Mouse (Mus musculus) midbrain, postnatal 0 days (tissue): ENCODE results near the gene Prkcsh. TPM values are rescaled to one million over a fixed set of nuclear protein-coding genes. Genes with fewer than 3 reads are reported as not detected.

Source experiments
- ATAC-seq: fragments of 200-750 bp; cut with Nextera tagmentation; 2 replicates; pipeline ENCODE4 v1.8.0; 2017; ENCODE audit warnings: moderate number of reproducible peaks, mild to moderate bottlenecking, moderate TSS enrichment, moderate library complexity; ENCODE audit not compliant: low FRiP score
- DNase-seq: peaks from one replicate; pipeline ENCODE4 v3.0.0-alpha.2; 2015; ENCODE audit warnings: low spot score
- H3K27ac ChIP-seq: fragments of 300-500 bp; sonication (generic); 2 replicates; pipeline ENCODE4 v1.5.1; 2014; ENCODE audit warnings: low read depth, mild to moderate bottlenecking, low read length, mixed read lengths
- H3K27me3 ChIP-seq: fragments of 300-500 bp; sonication (generic); 2 replicates; pipeline ENCODE4 v1.6.1; 2014; ENCODE audit warnings: low read length, control low read depth, mixed read lengths; ENCODE audit not compliant: insufficient read depth
- H3K36me3 ChIP-seq: fragments of 300-500 bp; sonication (generic); 2 replicates; pipeline ENCODE4 v1.6.1; 2014; ENCODE audit warnings: low read length, control low read depth, mixed read lengths; ENCODE audit not compliant: insufficient read depth
- H3K4me1 ChIP-seq: fragments of 300-500 bp; sonication (generic); 2 replicates; pipeline ENCODE4 v1.6.1; 2014; ENCODE audit warnings: mild to moderate bottlenecking, control low read depth, antibody characterized with exemption, low read length, mixed read lengths; ENCODE audit not compliant: insufficient read depth
- H3K4me2 ChIP-seq: fragments of 300-500 bp; sonication (generic); 2 replicates; pipeline ENCODE4 v1.6.1; 2014; ENCODE audit warnings: low read depth, mild to moderate bottlenecking, low read length, mixed read lengths; ENCODE audit not compliant: poor library complexity, severe bottlenecking
- H3K4me3 ChIP-seq: fragments of 300-500 bp; sonication (generic); 2 replicates; pipeline ENCODE4 v1.5.1; 2014; ENCODE audit warnings: low read depth, mild to moderate bottlenecking, low read length, moderate library complexity
- H3K9ac ChIP-seq: fragments of 300-500 bp; sonication (generic); replicated peaks from 2 replicates; pipeline ENCODE4 v1.6.1; 2014; ENCODE audit warnings: mild to moderate bottlenecking, low read length, moderate library complexity, mixed read lengths; ENCODE audit not compliant: poor library complexity, severe bottlenecking
- H3K9me3 ChIP-seq: fragments of 300-500 bp; sonication (generic); 2 replicates; pipeline ENCODE4 v1.6.1; 2016; ENCODE audit warnings: low read length, control low read depth
- CTCF ChIP-seq: IDR thresholded peaks from 2 replicates; pipeline ENCODE4 v1.5.1; 2016; ENCODE audit warnings: antibody characterized with exemption, mild to moderate bottlenecking
- WGBS: fragments of 180-500 bp; shearing (Covaris S2); extraction: QIAGEN DNeasy Blood & Tissue Kit; methylation state at CpG from one replicate; pipeline ENCODE4 v1.1.7; 2014; 5-methylcytosine and 5-hydroxymethylcytosine counted together
- polyA plus RNA-seq: library from polyadenylated mRNA; unstranded; fragments of >200 nt; fragmentation: Nextera tagmentation; extraction: Ambion mirVana; gene quantifications from 2 replicates; pipeline ENCODE4 v1.2.1, GENCODE M21; 2015
- total RNA-seq: library from RNA; depleted of rRNA; stranded (reverse); fragments of >200 nt; gene quantifications from 2 replicates; pipeline ENCODE4 v1.2.3, GENCODE M21; 2014; rRNA removed

Prkcsh gene
- total RNA-seq (71.9 and 85.8 TPM in 2 replicates), polyA plus RNA-seq (62.8 and 64.9 TPM in 2 replicates)

GRCm38 (mm10) chr9:22002194-22003162 lies at the start of gene Prkcsh, which contains the start of gene Ccdc151:
Gene Prkcsh, plus strand, starts transcription at chr9:22002806.
Gene Ccdc151, minus strand, starts transcription at chr9:22002634.
- Histone ChIP-seq H3K27ac (peak within 1 kb of the TSS; percentile 79), H3K4me3 (peak within 1 kb of the TSS; percentile 70), H3K9ac (peak within 1 kb of the TSS; percentile 79), H3K27me3 (no peaks in the 10 kb centered on the region), H3K4me1 (peaks cover 11% of the 10 kb centered on the region; the same call in 1 of the 2 replicates), H3K9me3 (no peaks in the 10 kb centered on the region), H3K4me2 (peak within 1 kb of the TSS; percentile 72), H3K36me3 (peaks cover 16% of the 10 kb centered on the region)
- peak; percentile 100 for DNase-seq
- WGBS, result 5% methylated on average over 57 of the region's 57 CpGs
- ATAC-seq, result peak; percentile 99
- 0 out of 2 replicates have a peak, but pooled peaks have one; percentile 15 for TF ChIP-seq CTCF

GRCm38 (mm10) chr9:21953600-21953999 lies 49.0 kb upstream of the Prkcsh start:
- Histone ChIP-seq H3K9ac (no peak overlapping the region), H3K27me3 (no peaks in the 10 kb centered on the region), H3K36me3 (peaks cover 2% of the 10 kb centered on the region; the same call in 1 of the 2 replicates), H3K9me3 (no peaks in the 10 kb centered on the region), H3K4me2 (peak overlapping the region; percentile 18; the same call in 1 of the 2 replicates), H3K27ac (peak overlapping the region; percentile 69), H3K4me1 (0 out of 2 replicates have a peak, but pooled peaks cover 6% of the 10 kb centered on the region), H3K4me3 (no peak overlapping the region)
- ATAC-seq (peak; percentile 8; the same call in 1 of the 2 replicates), DNase-seq (peak; percentile 80)
- TF ChIP-seq CTCF, result no peak
- WGBS, result 3% methylated on average over 3 of the region's 3 CpGs

GRCm38 (mm10) chr9:21954635-21955034 lies 48.0 kb upstream of the Prkcsh start:
- Histone ChIP-seq H3K9ac (no peak overlapping the region), H3K4me2 (no peak overlapping the region), H3K9me3 (no peaks in the 10 kb centered on the region), H3K4me3 (no peak overlapping the region), H3K4me1 (0 out of 2 replicates have a peak, but pooled peaks cover 6% of the 10 kb centered on the region), H3K27ac (no peak overlapping the region), H3K27me3 (no peaks in the 10 kb centered on the region), H3K36me3 (no peaks in the 10 kb centered on the region; the same call in 1 of the 2 replicates)
- no peak for TF ChIP-seq CTCF
- WGBS, result 78% methylated on average over 3 of the region's 3 CpGs
- DNase-seq (no peak), ATAC-seq (no peak)

- ATAC-seq, result peak; percentile 41
- Histone ChIP-seq H3K4me3 (peak overlapping the region; percentile 57), H3K36me3 (no peaks in the 10 kb centered on the region; the same call in 1 of the 2 replicates), H3K9me3 (no peaks in the 10 kb centered on the region), H3K27me3 (no peaks in the 10 kb centered on the region), H3K4me2 (peak overlapping the region; percentile 61), H3K9ac (no peak overlapping the region), H3K27ac (peak overlapping the region; percentile 92), H3K4me1 (0 out of 2 replicates have a peak, but pooled peaks cover 6% of the 10 kb centered on the region)
- no peak for DNase-seq
- TF ChIP-seq CTCF, result peak; percentile 60
- 2% methylated on average over 18 of the region's 18 CpGs for WGBS
Measured at GRCm38 (mm10) chr9:21955225-21955569, 47.4 kb upstream of the Prkcsh start.

GRCm38 (mm10) chr9:21955570-21956281 lies 46.9 kb upstream of the Prkcsh start, which contains the start of gene Swsap1:
Gene Swsap1, plus strand, starts transcription at chr9:21955755.
- Histone ChIP-seq H3K9ac (peak within 1 kb of the TSS; percentile 66), H3K9me3 (no peaks in the 10 kb centered on the region), H3K4me3 (peak within 1 kb of the TSS; percentile 57), H3K27ac (peak within 1 kb of the TSS; percentile 92), H3K36me3 (no peaks in the 10 kb centered on the region; the same call in 1 of the 2 replicates), H3K4me2 (peak within 1 kb of the TSS; percentile 61), H3K27me3 (peaks cover 4% of the 10 kb centered on the region), H3K4me1 (0 out of 2 replicates have a peak, but pooled peaks cover 6% of the 10 kb centered on the region)
- DNase-seq, result peak; percentile 99
- under 1% methylated on average over 54 of the region's 54 CpGs for WGBS
- ATAC-seq, result peak; percentile 96
- no peak; the same call in 1 of the 2 replicates for TF ChIP-seq CTCF
